Mouse (Mus musculus) MEL (cell line): ENCODE data around the gene Gm21828. TPM values are rescaled to one million over a fixed set of nuclear protein-coding genes. Genes with fewer than 3 reads are reported as not detected.
"Not testable (repeated sequence)": the region's sequence is repeated elsewhere in the genome, so short reads cannot be mapped to it uniquely, and the experiment has no call there.

Experiments used
- DNase-seq: peaks from one replicate; pipeline ENCODE4 v3.0.0; 2011; ENCODE audit warnings: low read depth, low spot score
- H3K27ac ChIP-seq: 2 replicates; pipeline ENCODE4 v1.5.1; 2012; ENCODE audit warnings: low read depth, mild to moderate bottlenecking, control low read depth, low read length, moderate library complexity; ENCODE audit not compliant: control insufficient read depth
- H3K27me3 ChIP-seq, 2 experiments: fragments of 150-350 bp in 1 of 2; sonication (generic) in 1 of 2; 2 replicates each; pipeline ENCODE4 v1.6.1; 2012; ENCODE audit warnings: low read length in 2 of 2, mild to moderate bottlenecking in 2 of 2, improper control_type of control experiment in 1 of 2, moderate library complexity in 1 of 2; ENCODE audit not compliant: insufficient read depth in 2 of 2, control insufficient read depth in 1 of 2
- H3K36me3 ChIP-seq, 2 experiments: 2 replicates each; pipeline ENCODE4 v1.6.1; 2012 to 2014; ENCODE audit warnings: low read length in 2 of 2, improper control_type of control experiment in 1 of 2, inconsistent platforms in 1 of 2, mild to moderate bottlenecking in 1 of 2; ENCODE audit not compliant: insufficient read depth in 2 of 2, control insufficient read depth in 1 of 2
- H3K4me1 ChIP-seq, 2 experiments: fragments of 150-350 bp in 1 of 2; sonication (generic) in 1 of 2; 2 replicates each; pipeline ENCODE4 v1.6.1; 2012; ENCODE audit warnings: low read length in 2 of 2, improper control_type of control experiment in 1 of 2, mild to moderate bottlenecking in 1 of 2; ENCODE audit not compliant: insufficient read depth in 2 of 2, control insufficient read depth in 1 of 2
- H3K4me3 ChIP-seq, 2 experiments: fragments of 150-350 bp in 1 of 2; sonication (generic) in 1 of 2; 2 replicates each; pipeline ENCODE4 v1.5.1; 2012; ENCODE audit warnings: low read depth in 2 of 2, low read length in 2 of 2, mild to moderate bottlenecking in 2 of 2, moderate library complexity in 2 of 2, control low read depth in 1 of 2, improper control_type of control experiment in 1 of 2; ENCODE audit not compliant: control insufficient read depth in 1 of 2, insufficient read depth in 1 of 2
- H3K79me2 ChIP-seq: 2 replicates; pipeline ENCODE4 v1.6.1; 2012; ENCODE audit warnings: mild to moderate bottlenecking, low read length, moderate library complexity; ENCODE audit not compliant: control insufficient read depth, poor library complexity, insufficient read depth
- H3K9ac ChIP-seq: 2 replicates; pipeline ENCODE4 v1.6.1; 2012; ENCODE audit warnings: low read depth, mild to moderate bottlenecking, control low read depth, low read length, moderate library complexity; ENCODE audit not compliant: control insufficient read depth, poor library complexity, severe bottlenecking
- H3K9me3 ChIP-seq: fragments of 150-350 bp; sonication (generic); replicated peaks from 2 replicates; pipeline ENCODE4 v1.6.1; 2012; ENCODE audit warnings: mild to moderate bottlenecking, low read length, improper control_type of control experiment, moderate library complexity; ENCODE audit not compliant: insufficient read depth
- polyA plus RNA-seq, 2 experiments: library from polyadenylated mRNA; stranded (reverse) in 1 of 2; unstranded in 1 of 2; fragments of >175 nt in 1 of 2; fragments of >200 nt in 1 of 2; gene quantifications; 2 replicates each; pipeline versions ENCODE4 v1.2.1 to v1.2.4; 2012; ENCODE audit warnings: low replicate concordance in 2 of 2, low read depth in 1 of 2; ENCODE audit not compliant: insufficient read length in 2 of 2, insufficient read depth in 1 of 2, missing spikeins in 1 of 2
- total RNA-seq: library from RNA; depleted of rRNA; stranded (reverse); fragments of 300-350 nt; gene quantifications from 2 replicates; pipeline ENCODE4 v1.2.3, GENCODE M21; 2012; rRNA removed

The Gm21828 gene
- total RNA-seq (not detected in 2 replicates), polyA plus RNA-seq (not detected)

GRCm38 (mm10) chrY:13223828-13224227, at the start of gene Gm21828:
Gene Gm21828, minus strand, starts transcription at chrY:13223928.
- not testable (repeated sequence) for H3K36me3 ChIP-seq, H3K9me3 ChIP-seq, H3K27me3 ChIP-seq, H3K27ac ChIP-seq, H3K79me2 ChIP-seq, H3K9ac ChIP-seq, DNase-seq, H3K4me3 ChIP-seq, H3K4me1 ChIP-seq

DNA sequence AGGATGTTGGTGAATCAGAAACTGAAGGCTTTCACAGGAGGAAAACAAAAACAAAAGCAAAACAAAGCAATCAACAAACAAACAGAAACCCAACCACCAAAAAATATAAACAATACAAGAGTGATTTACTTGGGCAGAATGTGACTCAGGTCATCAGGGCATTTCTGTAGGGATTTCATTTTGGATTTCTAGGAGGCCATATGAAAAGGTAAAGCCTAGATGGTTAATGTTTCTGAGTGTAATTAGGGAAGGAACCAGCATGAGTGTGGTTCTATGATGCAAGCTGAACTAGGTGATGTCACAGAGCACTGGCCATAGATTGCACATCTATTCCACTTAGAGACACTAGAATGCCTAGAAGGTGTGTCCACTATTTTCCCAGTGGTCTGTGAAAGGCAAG, 28.4 kb upstream of the Gm21828 start, which contains the start of the genes Gm21440 and Gm21454:
Gene Gm21440, plus strand, starts transcription at position 301 of the 400 bp plus-strand sequence.
Gene Gm21454, plus strand, starts transcription at position 352 of the 400 bp plus-strand sequence.
- H3K4me3 ChIP-seq, H3K27ac ChIP-seq, H3K9ac ChIP-seq, H3K9me3 ChIP-seq, H3K79me2 ChIP-seq, H3K27me3 ChIP-seq, DNase-seq, H3K4me1 ChIP-seq, H3K36me3 ChIP-seq: not testable (repeated sequence)

Other genes starting within 250 kb of the Gm21828 start
- not detected in 2 replicates for gene Gm20807, start 181.0 kb downstream of the Gm21828 start, total RNA-seq
- not detected for gene Gm20807, start 181.0 kb downstream of the Gm21828 start, polyA plus RNA-seq
- not detected in 2 replicates for gene Gm21891, start 90.4 kb downstream of the Gm21828 start, total RNA-seq
- not detected for gene Gm21891, start 90.4 kb downstream of the Gm21828 start, polyA plus RNA-seq
- not detected in 2 replicates for gene Gm21425, start 62.0 kb downstream of the Gm21828 start, total RNA-seq
- gene Gm21425, start 62.0 kb downstream of the Gm21828 start, polyA plus RNA-seq = not detected
- not detected in 2 replicates for gene Gm21440, start 28.5 kb upstream of the Gm21828 start, total RNA-seq
- not detected for gene Gm21440, start 28.5 kb upstream of the Gm21828 start, polyA plus RNA-seq
- gene Gm21454, start 28.5 kb upstream of the Gm21828 start, total RNA-seq = not detected in 2 replicates
- not detected for gene Gm21454, start 28.5 kb upstream of the Gm21828 start, polyA plus RNA-seq
- gene Gm21725, start 125.1 kb upstream of the Gm21828 start, total RNA-seq = not detected in 2 replicates
- gene Gm21725, start 125.1 kb upstream of the Gm21828 start, polyA plus RNA-seq = not detected
- not detected in 2 replicates for gene Gm21866, start 241.7 kb upstream of the Gm21828 start, total RNA-seq
- not detected for gene Gm21866, start 241.7 kb upstream of the Gm21828 start, polyA plus RNA-seq